Mouse (Mus musculus) adipocyte (in vitro differentiated cells): ENCODE results near the gene Srrm4.
A peak's percentile ranks its signal among the peaks of the same experiment; 100 is the strongest.

Experiments
- DNase-seq: peaks from one replicate; pipeline ENCODE4 v3.0.0-alpha.2; 2016; ENCODE audit warnings: low spot score

Gene Srrm4

GRCm38 (mm10) chr5:116591346-116592048, at the start of gene Srrm4:
Srrm4 (minus strand) TSS chr5:116591817.
- peak; percentile 4 for DNase-seq

- no peak for DNase-seq
These were observed 1.3 kb upstream of the Srrm4 start for GRCm38 (mm10) chr5:116592801-116593430.

- DNase-seq, result no peak
These were observed 608 bp upstream of the Srrm4 start for GRCm38 (mm10) chr5:116592049-116592800.

GRCm38 (mm10) chr5:116590698-116591097, 919 bp downstream of the Srrm4 start:
- DNase-seq, result no peak

GRCm38 (mm10) chr5:116589631-116590030, 2.0 kb downstream of the Srrm4 start:
- no peak for DNase-seq

- no peak for DNase-seq
These were observed 2.8 kb downstream of the Srrm4 start for GRCm38 (mm10) chr5:116588836-116589235.

- DNase-seq, result no peak
These were observed 12.1 kb downstream of the Srrm4 start for GRCm38 (mm10) chr5:116579533-116579932.

GRCm38 (mm10) chr5:116577082-116577481, 14.5 kb downstream of the Srrm4 start:
- no peak for DNase-seq

- DNase-seq, result no peak
These were observed 18.3 kb downstream of the Srrm4 start for GRCm38 (mm10) chr5:116573307-116573706.

GRCm38 (mm10) chr5:116571936-116572335, 19.7 kb downstream of the Srrm4 start:
- no peak for DNase-seq

- DNase-seq, result no peak
These were observed 20.3 kb downstream of the Srrm4 start for GRCm38 (mm10) chr5:116571232-116571861.

- no peak for DNase-seq
These were observed 21.1 kb downstream of the Srrm4 start for GRCm38 (mm10) chr5:116570566-116570965.

- no peak for DNase-seq
These were observed 22.0 kb downstream of the Srrm4 start for GRCm38 (mm10) chr5:116569629-116570028.

GRCm38 (mm10) chr5:116568050-116568449, 23.6 kb downstream of the Srrm4 start:
- DNase-seq, result no peak

GRCm38 (mm10) chr5:116567298-116567697, 24.3 kb downstream of the Srrm4 start:
- DNase-seq, result no peak

GRCm38 (mm10) chr5:116566385-116567045, 25.1 kb downstream of the Srrm4 start:
- no peak for DNase-seq

GRCm38 (mm10) chr5:116565573-116565972, 26.0 kb downstream of the Srrm4 start:
- no peak for DNase-seq

GRCm38 (mm10) chr5:116564391-116564790, 27.2 kb downstream of the Srrm4 start:
- DNase-seq, result no peak

GRCm38 (mm10) chr5:116563713-116564112, 27.9 kb downstream of the Srrm4 start:
- DNase-seq, result no peak

GRCm38 (mm10) chr5:116559091-116559490, 32.5 kb downstream of the Srrm4 start:
- DNase-seq, result no peak

GRCm38 (mm10) chr5:116556614-116557013, 35.0 kb downstream of the Srrm4 start:
- no peak for DNase-seq

- DNase-seq, result no peak
These were observed 37.7 kb downstream of the Srrm4 start for GRCm38 (mm10) chr5:116553868-116554267.
